Mouse (Mus musculus) MEL (cell line): ENCODE data around the gene Myo10. TPM values are rescaled to one million over a fixed set of nuclear protein-coding genes. Genes with fewer than 3 reads are reported as not detected.

Source experiments
- DNase-seq: peaks from one replicate; pipeline ENCODE4 v3.0.0; 2011; ENCODE audit warnings: low read depth, low spot score
- H3K27ac ChIP-seq: 2 replicates; pipeline ENCODE4 v1.5.1; 2012; ENCODE audit warnings: low read depth, mild to moderate bottlenecking, control low read depth, low read length, moderate library complexity; ENCODE audit not compliant: control insufficient read depth
- H3K27me3 ChIP-seq, 2 experiments: fragments of 150-350 bp in 1 of 2; sonication (generic) in 1 of 2; 2 replicates each; pipeline ENCODE4 v1.6.1; 2012; ENCODE audit warnings: low read length in 2 of 2, mild to moderate bottlenecking in 2 of 2, improper control_type of control experiment in 1 of 2, moderate library complexity in 1 of 2; ENCODE audit not compliant: insufficient read depth in 2 of 2, control insufficient read depth in 1 of 2
- H3K36me3 ChIP-seq, 2 experiments: 2 replicates each; pipeline ENCODE4 v1.6.1; 2012 to 2014; ENCODE audit warnings: low read length in 2 of 2, improper control_type of control experiment in 1 of 2, inconsistent platforms in 1 of 2, mild to moderate bottlenecking in 1 of 2; ENCODE audit not compliant: insufficient read depth in 2 of 2, control insufficient read depth in 1 of 2
- H3K4me1 ChIP-seq, 2 experiments: fragments of 150-350 bp in 1 of 2; sonication (generic) in 1 of 2; 2 replicates each; pipeline ENCODE4 v1.6.1; 2012; ENCODE audit warnings: low read length in 2 of 2, improper control_type of control experiment in 1 of 2, mild to moderate bottlenecking in 1 of 2; ENCODE audit not compliant: insufficient read depth in 2 of 2, control insufficient read depth in 1 of 2
- H3K4me3 ChIP-seq, 2 experiments: fragments of 150-350 bp in 1 of 2; sonication (generic) in 1 of 2; 2 replicates each; pipeline ENCODE4 v1.5.1; 2012; ENCODE audit warnings: low read depth in 2 of 2, low read length in 2 of 2, mild to moderate bottlenecking in 2 of 2, moderate library complexity in 2 of 2, control low read depth in 1 of 2, improper control_type of control experiment in 1 of 2; ENCODE audit not compliant: control insufficient read depth in 1 of 2, insufficient read depth in 1 of 2
- H3K79me2 ChIP-seq: 2 replicates; pipeline ENCODE4 v1.6.1; 2012; ENCODE audit warnings: mild to moderate bottlenecking, low read length, moderate library complexity; ENCODE audit not compliant: control insufficient read depth, poor library complexity, insufficient read depth
- H3K9ac ChIP-seq: 2 replicates; pipeline ENCODE4 v1.6.1; 2012; ENCODE audit warnings: low read depth, mild to moderate bottlenecking, control low read depth, low read length, moderate library complexity; ENCODE audit not compliant: control insufficient read depth, poor library complexity, severe bottlenecking
- H3K9me3 ChIP-seq: fragments of 150-350 bp; sonication (generic); replicated peaks from 2 replicates; pipeline ENCODE4 v1.6.1; 2012; ENCODE audit warnings: mild to moderate bottlenecking, low read length, improper control_type of control experiment, moderate library complexity; ENCODE audit not compliant: insufficient read depth
- CHD1 ChIP-seq: IDR thresholded peaks from 2 replicates; pipeline ENCODE4 v1.6.1; 2012; ENCODE audit warnings: low read depth, mild to moderate bottlenecking, inconsistent platforms, low read length, improper control_type of control experiment
- CHD2 ChIP-seq: IDR thresholded peaks from 2 replicates; pipeline ENCODE4 v1.6.1; 2011; ENCODE audit warnings: low read length, improper control_type of control experiment
- E2F4 ChIP-seq: IDR thresholded peaks from 2 replicates; pipeline ENCODE4 v1.6.1; 2011; ENCODE audit warnings: low read depth, low read length, improper control_type of control experiment, borderline replicate concordance
- ETS1 ChIP-seq: IDR thresholded peaks from 2 replicates; pipeline ENCODE4 v1.6.1; 2012; ENCODE audit warnings: low read depth, mild to moderate bottlenecking, inconsistent platforms, low read length, improper control_type of control experiment, moderate library complexity
- GABPA ChIP-seq: IDR thresholded peaks from 2 replicates; pipeline ENCODE4 v1.6.1; 2012; ENCODE audit warnings: low read depth, mild to moderate bottlenecking, inconsistent platforms, low read length, improper control_type of control experiment, moderate library complexity
- HCFC1 ChIP-seq: IDR thresholded peaks from 2 replicates; pipeline ENCODE4 v1.6.1; 2012; ENCODE audit warnings: low read depth, mild to moderate bottlenecking, inconsistent platforms, low read length, improper control_type of control experiment, moderate library complexity
- JUND ChIP-seq: IDR thresholded peaks from 2 replicates; pipeline ENCODE4 v1.6.1; 2011; ENCODE audit warnings: low read depth, mild to moderate bottlenecking, improper control_type of control experiment, low read length
- KAT2A ChIP-seq: conservative IDR thresholded peaks from 2 replicates; pipeline ENCODE4 v1.6.1; 2012; ENCODE audit warnings: low read depth, low read length, improper control_type of control experiment, inconsistent platforms
- MAX ChIP-seq: IDR thresholded peaks from 2 replicates; pipeline ENCODE4 v1.6.1; 2011; ENCODE audit warnings: low read length, improper control_type of control experiment
- MYB ChIP-seq: IDR thresholded peaks from 2 replicates; pipeline ENCODE4 v1.6.1; 2011; ENCODE audit warnings: mild to moderate bottlenecking, low read depth, low read length, improper control_type of control experiment
- POLR2A ChIP-seq, 2 experiments: IDR thresholded peaks; 2 replicates each; pipeline ENCODE4 v1.6.1; 2011 to 2012; ENCODE audit warnings: low read length in 2 of 2, mild to moderate bottlenecking in 2 of 2, control low read depth in 1 of 2, improper control_type of control experiment in 1 of 2, low read depth in 1 of 2, moderate library complexity in 1 of 2; ENCODE audit not compliant: control insufficient read depth in 1 of 2, insufficient read depth in 1 of 2, poor library complexity in 1 of 2
- POLR2AphosphoS2 ChIP-seq: IDR thresholded peaks from 2 replicates; pipeline ENCODE4 v1.6.1; 2011; ENCODE audit warnings: low read length, improper control_type of control experiment
- POLR2AphosphoS5 ChIP-seq: IDR thresholded peaks from 2 replicates; pipeline ENCODE4 v1.6.1; 2012; ENCODE audit warnings: low read depth, borderline replicate concordance, mild to moderate bottlenecking, inconsistent platforms, low read length, moderate library complexity, mixed read lengths
- RCOR1 ChIP-seq: IDR thresholded peaks from 2 replicates; pipeline ENCODE4 v1.6.1; 2012; ENCODE audit warnings: low read depth, mild to moderate bottlenecking, inconsistent platforms, low read length, improper control_type of control experiment
- SMC3 ChIP-seq: IDR thresholded peaks from 2 replicates; pipeline ENCODE4 v1.6.1; 2011; ENCODE audit warnings: low read depth, low read length, improper control_type of control experiment
- TCF12 ChIP-seq: IDR thresholded peaks from 2 replicates; pipeline ENCODE4 v1.6.1; 2014; ENCODE audit warnings: low read depth, mild to moderate bottlenecking, inconsistent platforms, low read length, improper control_type of control experiment, moderate library complexity
- UBTF ChIP-seq: IDR thresholded peaks from 2 replicates; pipeline ENCODE4 v1.6.1; 2012; ENCODE audit warnings: low read depth, mild to moderate bottlenecking, inconsistent platforms, low read length, improper control_type of control experiment, moderate library complexity, borderline replicate concordance; ENCODE audit not compliant: insufficient read depth
- USF1 ChIP-seq: IDR thresholded peaks from 2 replicates; pipeline ENCODE4 v1.6.1; 2014; ENCODE audit warnings: low read depth, mild to moderate bottlenecking, inconsistent platforms, low read length, improper control_type of control experiment, moderate library complexity
- USF2 ChIP-seq, 2 experiments: IDR thresholded peaks; 2 replicates each; pipeline ENCODE4 v1.6.1; 2011 to 2012; ENCODE audit warnings: improper control_type of control experiment in 2 of 2, low read length in 2 of 2, borderline replicate concordance in 1 of 2, inconsistent platforms in 1 of 2, low read depth in 1 of 2, mild to moderate bottlenecking in 1 of 2; ENCODE audit not compliant: insufficient read depth in 1 of 2
- ZC3H11A ChIP-seq: IDR thresholded peaks from 2 replicates; pipeline ENCODE4 v1.6.1; 2012; ENCODE audit warnings: low read depth, mild to moderate bottlenecking, inconsistent platforms, low read length, improper control_type of control experiment
- ZMIZ1 ChIP-seq: IDR thresholded peaks from 2 replicates; pipeline ENCODE4 v1.6.1; 2012; ENCODE audit warnings: low read depth, mild to moderate bottlenecking, inconsistent platforms, low read length, improper control_type of control experiment, moderate library complexity
- ZNF384 ChIP-seq: IDR thresholded peaks from 2 replicates; pipeline ENCODE4 v1.6.1; 2012; ENCODE audit warnings: low read depth, mild to moderate bottlenecking, inconsistent platforms, low read length, improper control_type of control experiment
- polyA plus RNA-seq, 2 experiments: library from polyadenylated mRNA; stranded (reverse) in 1 of 2; unstranded in 1 of 2; fragments of >175 nt in 1 of 2; fragments of >200 nt in 1 of 2; gene quantifications; 2 replicates each; pipeline versions ENCODE4 v1.2.1 to v1.2.4; 2012; ENCODE audit warnings: low replicate concordance in 2 of 2, low read depth in 1 of 2; ENCODE audit not compliant: insufficient read length in 2 of 2, insufficient read depth in 1 of 2, missing spikeins in 1 of 2
- total RNA-seq: library from RNA; depleted of rRNA; stranded (reverse); fragments of 300-350 nt; gene quantifications from 2 replicates; pipeline ENCODE4 v1.2.3, GENCODE M21; 2012

Gene Myo10
- total and polyA plus RNA-seq, 3 experiments: 0.01 TPM; not detected in 2

DNA sequence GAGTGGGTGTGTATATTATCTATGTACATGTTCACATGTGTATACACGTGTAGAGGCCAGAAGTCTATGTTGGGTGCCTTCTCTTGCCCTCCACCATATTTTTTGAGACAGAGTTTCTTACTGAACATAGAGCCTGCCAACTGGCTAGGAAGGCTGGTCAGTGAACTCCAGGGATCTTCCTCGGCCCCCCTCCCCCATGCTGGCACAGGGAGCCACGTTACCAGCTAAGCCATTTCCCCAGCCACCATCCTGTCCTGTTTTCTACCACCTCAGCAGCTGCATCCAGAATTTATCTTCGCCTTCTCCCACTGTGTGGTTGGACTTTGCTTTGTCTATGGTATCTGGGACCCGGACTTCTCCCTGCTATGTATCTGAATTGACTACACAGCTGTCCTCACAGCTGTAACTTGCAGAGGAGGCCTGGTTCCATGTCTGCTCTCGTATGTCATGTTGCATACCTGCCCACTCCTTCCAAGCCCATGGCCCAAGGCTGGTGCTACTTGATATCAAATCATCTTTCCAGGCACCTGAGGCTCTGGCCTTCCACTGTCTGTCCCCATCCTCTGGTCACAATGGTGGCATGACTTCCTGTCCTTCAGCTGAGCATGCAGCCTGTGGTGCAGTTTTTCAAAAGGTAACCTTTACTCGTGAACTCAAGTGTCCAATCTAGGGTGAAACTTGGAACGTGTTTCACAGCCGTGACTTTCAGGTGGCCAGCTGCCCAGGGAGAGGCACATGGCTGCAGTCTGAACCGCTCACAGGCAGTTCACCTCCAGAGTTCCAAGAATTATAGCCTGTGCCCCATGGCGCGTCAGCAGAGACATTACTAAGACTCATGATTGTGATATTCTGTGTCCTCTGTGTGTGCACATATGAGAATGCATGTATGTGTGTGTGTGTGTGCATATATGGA, 18.8 kb downstream of the Myo10 start:
- Histone ChIP-seq H3K9ac (no peak overlapping the region), H3K4me1 (no peaks in the 10 kb centered on the region)
- no peak for TF ChIP-seq POLR2AphosphoS2
- no peak for TF ChIP-seq ETS1
- no peak for TF ChIP-seq ZC3H11A
- TF ChIP-seq UBTF: no peak
- no peak for TF ChIP-seq ZNF384
- no peak for TF ChIP-seq HCFC1
- no peak for TF ChIP-seq SMC3
- no peak for TF ChIP-seq CHD1
- TF ChIP-seq CHD2: no peak
- no peak for TF ChIP-seq E2F4
- no peak for TF ChIP-seq KAT2A
- TF ChIP-seq MAX: no peak
- no peak for TF ChIP-seq ZMIZ1
- no peak for TF ChIP-seq JUND
- TF ChIP-seq TCF12: no peak
- TF ChIP-seq USF2 (IDR thresholded peaks at IDR 0.05; ENCODE audit: borderline replicate concordance in 1 of 2, insufficient read depth in 1 of 2, low read depth in 1 of 2, low read length in 2 of 2): no peak
- no peak for TF ChIP-seq MYB
- TF ChIP-seq, all 39 proteins: peak for 0
- H3K9me3 ChIP-seq: no peaks in the 10 kb centered on the region
- no peaks in the 10 kb centered on the region for H3K36me3 ChIP-seq
- H3K27me3 ChIP-seq: no peaks in the 10 kb centered on the region
- H3K79me2 ChIP-seq: no peaks in the 10 kb centered on the region
- no peak overlapping the region for H3K4me3 ChIP-seq
- H3K27ac ChIP-seq: no peak overlapping the region
- no peak for DNase-seq

GRCm38 (mm10) chr15:25642214-25643058, 20.1 kb downstream of the Myo10 start:
- Histone ChIP-seq H3K9ac (no peak overlapping the region), H3K27ac (no peak overlapping the region), H3K4me3 (no peak overlapping the region), H3K9me3 (no peaks in the 10 kb centered on the region), H3K4me1 (no peaks in the 10 kb centered on the region), H3K36me3 (no peaks in the 10 kb centered on the region), H3K27me3 (no peaks in the 10 kb centered on the region), H3K79me2 (no peaks in the 10 kb centered on the region)
- DNase-seq: no peak
- no peak for TF ChIP-seq USF2 (IDR thresholded peaks at IDR 0.05; ENCODE audit: borderline replicate concordance in 1 of 2, insufficient read depth in 1 of 2, low read depth in 1 of 2, low read length in 2 of 2)
- no peak for TF ChIP-seq POLR2AphosphoS5
- TF ChIP-seq USF1: no peak
- TF ChIP-seq RCOR1: no peak
- TF ChIP-seq ZMIZ1: no peak
- TF ChIP-seq POLR2A (IDR thresholded peaks at IDR 0.05; ENCODE audit: control insufficient read depth in 1 of 2, insufficient read depth in 1 of 2, low read depth in 1 of 2, low read length in 2 of 2, poor library complexity in 1 of 2): no peak
- TF ChIP-seq POLR2AphosphoS2: no peak
- TF ChIP-seq GABPA: no peak
